Mouse (Mus musculus): ENCODE data around the gene Skap1.

The Skap1 gene

GRCm38 (mm10) chr11:96622782-96623181, 158.4 kb downstream of the Skap1 start:
- no peak for DNase-seq (ENCODE audit: low spot score in 2 of 2)

DNA sequence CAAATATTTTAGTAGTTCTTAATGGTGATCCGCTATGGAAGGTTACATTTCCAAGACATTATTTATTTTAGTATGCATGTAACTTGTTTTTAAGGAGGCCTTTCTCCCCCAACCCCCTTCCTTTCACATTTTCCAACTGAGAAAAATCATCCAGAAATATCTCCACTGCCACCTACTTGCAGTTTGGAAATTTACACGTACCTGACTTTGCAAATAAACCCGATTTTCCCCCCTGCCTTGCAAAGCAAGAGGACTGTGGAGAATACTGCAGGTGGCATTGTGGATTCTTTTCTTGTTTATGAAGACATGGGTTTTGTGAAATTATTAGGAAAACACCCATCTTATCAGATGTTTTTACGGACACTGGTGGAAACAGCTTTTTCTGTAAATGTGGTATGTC, 160.0 kb downstream of the Skap1 start:
- DNase-seq (ENCODE audit: low spot score in 2 of 2), result no peak

GRCm38 (mm10) chr11:96629775-96630174, 165.4 kb downstream of the Skap1 start:
- DNase-seq (ENCODE audit: low spot score in 2 of 2), result no peak

DNA sequence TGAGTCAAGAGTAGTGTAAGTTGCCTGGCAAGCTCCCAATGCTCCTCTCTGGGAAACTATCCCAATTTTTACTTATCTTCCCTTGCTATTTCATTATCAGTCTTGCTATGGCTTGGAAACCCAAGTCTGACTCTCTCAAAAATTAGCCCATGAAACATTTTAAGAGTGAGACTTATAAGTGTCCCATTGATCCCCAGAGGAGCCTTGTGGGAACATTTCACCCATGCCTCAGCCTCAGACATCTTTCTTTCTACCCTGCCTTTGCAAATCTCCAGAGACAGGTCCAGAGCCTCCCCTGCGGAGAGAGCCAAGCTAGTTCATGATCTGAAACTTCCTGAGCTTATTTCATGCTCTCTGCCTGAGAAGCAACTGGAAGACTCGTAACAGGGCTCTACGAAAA, 167.1 kb downstream of the Skap1 start:
- no peak for DNase-seq (ENCODE audit: low spot score in 2 of 2)

DNA sequence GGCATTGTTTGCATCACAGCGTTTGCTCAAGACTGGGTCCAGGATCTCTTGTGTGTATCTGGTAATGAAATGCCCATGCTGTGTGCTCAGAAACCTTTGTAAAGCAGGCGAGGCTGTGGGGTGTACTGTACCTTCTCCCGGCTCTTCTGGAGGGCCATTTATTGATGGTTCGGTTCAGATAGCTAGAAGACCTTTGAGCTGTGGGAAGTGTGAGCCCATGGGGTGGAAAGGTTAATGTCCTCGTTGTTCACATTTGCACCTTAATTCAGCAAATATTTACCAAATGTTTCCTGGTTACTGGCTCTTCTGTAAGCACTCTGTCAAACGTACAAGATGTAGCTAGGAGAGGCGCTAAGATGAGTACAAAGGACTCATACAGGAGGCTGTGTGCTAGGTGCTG, 173.5 kb downstream of the Skap1 start:
- DNase-seq (ENCODE audit: low spot score in 2 of 2), result no peak

- no peak for DNase-seq (ENCODE audit: low spot score in 2 of 2)
Measured at GRCm38 (mm10) chr11:96639805-96640204, 175.4 kb downstream of the Skap1 start.

DNA sequence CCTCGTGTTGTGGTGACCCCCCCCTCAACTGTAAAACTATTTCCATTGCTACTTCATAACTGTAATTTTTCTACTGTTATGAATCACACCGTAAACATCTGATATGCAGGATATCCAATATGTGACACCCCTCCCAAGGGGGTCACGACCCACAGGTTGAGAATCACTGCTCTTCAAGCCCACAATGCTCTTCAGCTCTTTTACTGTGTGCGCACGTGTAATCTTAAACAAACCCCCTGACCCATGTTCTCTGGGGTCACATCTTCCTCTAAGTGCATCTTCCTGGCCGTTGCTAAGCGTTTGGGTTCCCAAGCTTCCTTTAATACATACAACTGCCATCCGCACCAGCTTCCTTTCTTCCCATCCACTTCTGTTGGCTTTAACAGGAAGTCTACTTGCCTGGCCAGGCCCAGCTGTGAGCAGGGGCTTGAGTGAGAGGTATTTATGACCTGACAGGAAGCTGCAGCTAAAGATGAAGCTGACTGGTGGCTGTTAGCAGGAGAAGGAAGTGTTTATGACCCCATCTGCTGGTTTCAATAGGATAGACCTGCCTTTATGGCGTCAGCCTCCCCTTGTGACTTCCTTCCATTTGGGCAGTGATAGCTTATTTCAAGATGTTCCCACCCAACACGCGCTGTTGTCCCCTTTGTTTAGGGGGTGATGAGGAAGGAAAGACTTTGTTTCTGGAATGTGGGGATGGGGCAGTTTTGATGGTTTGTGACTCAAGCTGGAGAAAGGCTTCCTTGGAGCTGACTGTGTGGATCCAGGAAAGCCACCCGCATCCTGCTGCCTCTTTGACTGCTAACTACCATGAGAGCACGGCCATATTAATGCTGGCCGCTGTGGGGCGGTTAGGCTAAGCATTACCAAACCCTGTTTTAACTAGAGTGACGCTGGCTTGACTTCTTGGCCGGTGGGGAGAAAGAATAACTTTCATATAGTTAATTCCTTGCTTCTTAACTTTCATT, 178.1 kb downstream of the Skap1 start:
- no peak for DNase-seq (ENCODE audit: low spot score in 2 of 2)

DNA sequence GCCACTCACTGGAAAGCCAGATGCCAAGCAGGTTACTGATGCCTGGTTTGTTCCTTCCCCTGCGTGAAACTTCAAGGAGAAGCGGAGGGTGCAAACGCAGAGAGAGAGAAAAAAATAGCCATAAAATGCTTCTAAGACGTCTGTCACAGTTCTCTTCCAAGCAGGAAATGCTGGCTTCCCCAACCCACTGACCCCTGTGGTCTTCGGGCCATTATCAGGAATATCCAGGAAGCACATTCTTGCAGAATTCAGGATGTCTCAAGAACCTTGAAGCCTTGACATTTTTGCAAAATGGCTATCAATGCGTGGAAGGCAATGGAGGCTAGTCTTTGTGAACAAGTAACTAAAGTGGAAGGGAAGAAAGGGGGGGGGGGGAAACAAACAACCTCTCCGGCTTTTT, 180.6 kb downstream of the Skap1 start:
- DNase-seq (ENCODE audit: low spot score in 2 of 2), result no peak

- peak; percentile 59 to 65 for DNase-seq (ENCODE audit: low spot score in 2 of 2)
Measured at GRCm38 (mm10) chr11:96645538-96646037, 181.2 kb downstream of the Skap1 start.

- no peak for DNase-seq (ENCODE audit: low spot score in 2 of 2)
Measured at GRCm38 (mm10) chr11:96651848-96652247, 187.5 kb downstream of the Skap1 start.

DNA sequence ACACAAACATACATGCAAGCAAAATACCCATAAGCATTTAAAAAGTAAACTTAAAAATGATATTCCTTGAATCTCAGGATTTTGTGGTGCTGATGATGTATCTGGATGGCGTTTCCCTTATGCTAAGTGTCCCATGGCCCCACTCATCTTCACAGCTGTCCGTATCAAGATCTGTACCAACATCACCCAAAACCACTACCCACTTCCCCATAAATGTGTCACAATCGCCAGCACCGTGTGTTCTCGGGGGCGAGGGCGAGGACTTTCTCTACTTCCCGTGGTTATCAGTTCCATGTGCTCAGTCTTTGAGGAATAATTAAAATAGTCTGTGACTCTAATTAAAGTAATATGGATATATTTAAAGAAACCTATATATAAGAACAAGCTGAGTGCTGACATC, 189.5 kb downstream of the Skap1 start:
- no peak for DNase-seq (ENCODE audit: low spot score in 2 of 2)

DNA sequence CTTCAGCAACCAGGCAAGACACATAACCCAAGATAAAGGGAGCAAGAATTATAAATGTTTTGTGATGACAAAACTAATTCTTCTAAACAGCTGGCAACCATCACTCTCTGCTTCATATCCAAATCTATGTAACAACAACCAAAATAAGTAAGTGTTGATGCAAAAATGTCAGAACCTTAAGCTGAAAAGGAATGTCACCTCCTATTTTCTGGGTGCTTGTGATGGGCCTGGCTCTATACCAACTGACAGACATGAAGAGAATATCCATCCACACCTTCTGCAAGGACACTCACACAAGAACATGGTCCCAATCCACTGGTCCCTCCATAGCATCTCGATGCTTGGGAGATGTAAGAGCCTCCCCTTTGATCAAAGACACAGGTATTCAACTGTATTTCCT, 194.0 kb downstream of the Skap1 start:
- DNase-seq (ENCODE audit: low spot score in 2 of 2), result no peak

- DNase-seq (ENCODE audit: low spot score in 2 of 2), result no peak
Measured at GRCm38 (mm10) chr11:96666924-96667323, 202.5 kb downstream of the Skap1 start.

GRCm38 (mm10) chr11:96668367-96668766, 204.0 kb downstream of the Skap1 start:
- no peak for DNase-seq (ENCODE audit: low spot score in 2 of 2)

DNA sequence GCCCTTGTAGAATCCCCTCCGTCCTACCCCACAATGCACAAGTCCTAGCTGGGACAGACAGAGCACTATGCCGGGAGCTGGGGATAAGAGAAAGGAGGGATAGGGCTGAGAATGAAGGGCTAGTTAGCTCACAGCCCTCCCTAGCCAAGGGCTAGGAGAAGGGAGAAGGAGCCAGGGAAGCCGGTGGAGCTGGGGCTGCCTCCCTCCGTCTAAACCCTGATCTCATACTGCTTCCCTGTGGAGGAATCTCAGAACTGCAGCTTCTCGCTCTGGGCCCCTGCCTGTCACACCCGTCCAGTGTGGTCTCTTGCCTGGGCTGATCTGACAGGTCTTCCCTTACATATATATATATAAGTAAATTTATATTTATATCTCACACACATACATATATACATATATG, 209.4 kb downstream of the Skap1 start:
- peak; percentile 51 to 64 for DNase-seq (ENCODE audit: low spot score in 2 of 2)

GRCm38 (mm10) chr11:96674786-96675365, 210.5 kb downstream of the Skap1 start:
- no peak for DNase-seq (ENCODE audit: low spot score in 2 of 2)

- peak; percentile 28 to 32 for DNase-seq (ENCODE audit: low spot score in 2 of 2)
Measured at GRCm38 (mm10) chr11:96678026-96678425, 213.6 kb downstream of the Skap1 start.

- peak; percentile 16 for DNase-seq (ENCODE audit: low spot score in 2 of 2)
Measured at GRCm38 (mm10) chr11:96679026-96679425, 214.6 kb downstream of the Skap1 start.

- DNase-seq (ENCODE audit: low spot score in 2 of 2), result no peak
Measured at GRCm38 (mm10) chr11:96685381-96685780, 221.0 kb downstream of the Skap1 start.

- DNase-seq (ENCODE audit: low spot score in 2 of 2), result no peak
Measured at GRCm38 (mm10) chr11:96686713-96687280, 222.4 kb downstream of the Skap1 start.

- DNase-seq (ENCODE audit: low spot score in 2 of 2), result no peak
Measured at GRCm38 (mm10) chr11:96692250-96692649, 227.9 kb downstream of the Skap1 start.

GRCm38 (mm10) chr11:96693360-96693759, 229.0 kb downstream of the Skap1 start:
- no peak for DNase-seq (ENCODE audit: low spot score in 2 of 2)

GRCm38 (mm10) chr11:96694774-96695173, 230.4 kb downstream of the Skap1 start:
- DNase-seq (ENCODE audit: low spot score in 2 of 2), result no peak
